Mouse (Mus musculus) kidney, adult 8-10 months (tissue): ENCODE measurements around the gene Ccdc96.

ENCODE experiments used
- DNase-seq, 2 experiments: peaks; one replicate each; pipeline ENCODE4 v3.0.0; 2022

Gene Ccdc96

GRCm38 (mm10) chr5:36474283-36474682 lies 10.1 kb upstream of the Ccdc96 start:
- DNase-seq = peak; percentile 50 to 80

- no peak for DNase-seq
These were observed 6.9 kb upstream of the Ccdc96 start for GRCm38 (mm10) chr5:36477486-36477885.

GRCm38 (mm10) chr5:36478540-36479420 lies 5.6 kb upstream of the Ccdc96 start:
- DNase-seq = no peak

- no peak for DNase-seq
These were observed 4.7 kb upstream of the Ccdc96 start for GRCm38 (mm10) chr5:36479735-36480134.

- DNase-seq = no peak
These were observed 4.0 kb upstream of the Ccdc96 start for GRCm38 (mm10) chr5:36480398-36480797.

GRCm38 (mm10) chr5:36481114-36481513 lies 3.3 kb upstream of the Ccdc96 start:
- no peak for DNase-seq

GRCm38 (mm10) chr5:36483203-36484101 lies 936 bp upstream of the Ccdc96 start:
- peak in 1 of 2 experiments; percentile 43 for DNase-seq

- no peak for DNase-seq
These were observed 918 bp downstream of the Ccdc96 start for GRCm38 (mm10) chr5:36485306-36485705.

- peak; percentile 34 to 61 for DNase-seq
These were observed 4.8 kb downstream of the Ccdc96 start for GRCm38 (mm10) chr5:36489225-36489624.

GRCm38 (mm10) chr5:36493919-36494318 lies 9.5 kb downstream of the Ccdc96 start:
- DNase-seq = no peak

GRCm38 (mm10) chr5:36494709-36495108 lies 10.3 kb downstream of the Ccdc96 start:
- no peak for DNase-seq

GRCm38 (mm10) chr5:36505235-36505634 lies 20.8 kb downstream of the Ccdc96 start:
- no peak for DNase-seq

GRCm38 (mm10) chr5:36505643-36506042 lies 21.3 kb downstream of the Ccdc96 start:
- no peak for DNase-seq

GRCm38 (mm10) chr5:36508351-36508750 lies 24.0 kb downstream of the Ccdc96 start:
- DNase-seq = peak in 1 of 2 experiments; percentile 53

GRCm38 (mm10) chr5:36510956-36511355 lies 26.6 kb downstream of the Ccdc96 start:
- no peak for DNase-seq

- DNase-seq = no peak
These were observed 30.7 kb downstream of the Ccdc96 start for GRCm38 (mm10) chr5:36515126-36515525.

GRCm38 (mm10) chr5:36515558-36515957 lies 31.2 kb downstream of the Ccdc96 start:
- no peak for DNase-seq

GRCm38 (mm10) chr5:36517596-36517995 lies 33.2 kb downstream of the Ccdc96 start:
- no peak for DNase-seq

- DNase-seq = no peak
These were observed 35.4 kb downstream of the Ccdc96 start for GRCm38 (mm10) chr5:36519751-36520150.

- peak; percentile 49 to 61 for DNase-seq
These were observed 38.4 kb downstream of the Ccdc96 start for GRCm38 (mm10) chr5:36522782-36523181.

- no peak for DNase-seq
These were observed 38.9 kb downstream of the Ccdc96 start for GRCm38 (mm10) chr5:36523219-36523703.

GRCm38 (mm10) chr5:36525216-36525615 lies 40.8 kb downstream of the Ccdc96 start:
- DNase-seq = peak in 1 of 2 experiments; percentile 43

GRCm38 (mm10) chr5:36526274-36526673 lies 41.9 kb downstream of the Ccdc96 start:
- DNase-seq = no peak
